ENCODE assay signal across 16 mouse cellular contexts in genomic region chr2:45205211-45205610, GRCm38 (mm10).
"Had no signal": no experiment of that assay in that cellular context is flagged by ENCODE, and none has a peak within 500 bp of the region (broad histone marks: within the 10 kb centered on the region; RNA-seq: fewer than 3 reads in every experiment).

No protein-coding gene starts in this region.

- H3K4me2 ChIP-seq: liver, embryonic 13.5 days; midbrain, embryonic 11.5 days had no signal

- H3K27me3 ChIP-seq: liver, embryonic 13.5 days had no signal

- H3K9ac ChIP-seq: liver, embryonic 13.5 days had no signal

- H3K9me3 ChIP-seq: liver, embryonic 13.5 days had no signal

- DNase-seq: kidney, adult 2 months; kidney, postnatal 25 days; layer of hippocampus, postnatal 36 days; liver, embryonic 13.5 days; lung, adult 2 months; lung, postnatal 14 days; lung, postnatal 4 days; midbrain, embryonic 14.5 days; retina, postnatal 1 day; right cerebral cortex, postnatal 25 days; spleen, adult 18-20 months; thymus, adult 18-20 months; thymus, postnatal 14 days had no signal

- H3K4me1 ChIP-seq: liver, embryonic 13.5 days had no signal

- H3K4me3 ChIP-seq: left cerebral cortex, adult 2 months; liver, embryonic 13.5 days had no signal

- H3K36me3 ChIP-seq: liver, embryonic 13.5 days had no signal

- H3K27ac ChIP-seq: kidney, postnatal 0 days; left cerebral cortex, adult 2 months; liver, embryonic 13.5 days had no signal
